Mouse (Mus musculus) hindbrain, embryonic 10.5 days (tissue): ENCODE measurements around the gene Elavl4. TPM values are rescaled to one million over a fixed set of nuclear protein-coding genes. Genes with fewer than 3 reads are reported as not detected.

ENCODE experiments used
- DNase-seq: peaks from one replicate; pipeline ENCODE4 v3.0.0-alpha.2; 2017; ENCODE audit warnings: low spot score
- H3K27ac ChIP-seq: fragments of 300-500 bp; sonication (generic); 2 replicates; pipeline ENCODE4 v1.5.1; 2016; ENCODE audit warnings: mild to moderate bottlenecking, moderate library complexity
- H3K27me3 ChIP-seq: fragments of 300-500 bp; sonication (generic); 2 replicates; pipeline ENCODE4 v1.6.1; 2016; ENCODE audit warnings: mild to moderate bottlenecking; ENCODE audit not compliant: poor library complexity, insufficient read depth, severe bottlenecking
- H3K36me3 ChIP-seq: fragments of 300-500 bp; sonication (generic); 2 replicates; pipeline ENCODE4 v1.6.1; 2016; ENCODE audit warnings: mild to moderate bottlenecking, moderate library complexity
- H3K4me1 ChIP-seq: fragments of 300-500 bp; sonication (generic); replicated peaks from 2 replicates; pipeline ENCODE4 v1.6.1; 2016; ENCODE audit warnings: mild to moderate bottlenecking
- H3K4me3 ChIP-seq: fragments of 300-500 bp; sonication (generic); 2 replicates; pipeline ENCODE4 v1.5.1; 2016; ENCODE audit warnings: mild to moderate bottlenecking, moderate library complexity
- H3K9me3 ChIP-seq: fragments of 300-500 bp; sonication (generic); 2 replicates; pipeline ENCODE4 v1.6.1; 2016; ENCODE audit warnings: mild to moderate bottlenecking, moderate library complexity
- WGBS: fragments of 180-500 bp; shearing (Covaris S2); methylation state at CpG from one replicate; pipeline ENCODE4 v1.1.7; 2016; 5-methylcytosine and 5-hydroxymethylcytosine counted together
- polyA plus RNA-seq: library from polyadenylated mRNA; unstranded; fragments of >200 nt; fragmentation: Nextera tagmentation; extraction: Ambion mirVana; gene quantifications from 2 replicates; pipeline ENCODE4 v1.2.1, GENCODE M21; 2016

Elavl4 gene
- polyA plus RNA-seq, 1 experiment from 2014 or later: 220 TPM

DNA sequence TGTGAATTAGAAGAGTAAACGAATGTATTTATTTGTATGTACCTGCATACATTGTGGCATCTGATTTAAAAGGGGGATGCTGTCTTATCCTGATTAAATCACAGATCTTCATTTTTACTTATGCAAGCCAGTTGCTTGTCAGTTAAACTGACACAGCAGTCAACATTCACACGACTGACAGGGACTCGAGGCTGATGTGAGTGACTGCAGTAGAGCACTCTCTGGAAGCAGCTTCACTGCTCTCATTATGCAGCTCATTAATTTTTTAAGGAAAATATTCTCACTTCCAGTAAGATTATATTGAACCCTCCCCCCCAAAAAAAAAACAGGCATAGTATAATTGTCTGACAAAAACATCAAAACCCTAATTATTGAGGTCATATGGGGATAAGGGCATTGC lies 101.7 kb downstream of the Elavl4 start:
- 0 out of 2 replicates have a peak, but pooled peaks cover 2% of the 10 kb centered on the region for H3K4me1 ChIP-seq
- no peak overlapping the region for H3K4me3 ChIP-seq
- no peaks in the 10 kb centered on the region for H3K9me3 ChIP-seq
- WGBS: 74% methylated on average over 3 of the region's 3 CpGs
- H3K27ac ChIP-seq: no peak overlapping the region
- no peaks in the 10 kb centered on the region for H3K27me3 ChIP-seq
- DNase-seq: no peak
- H3K36me3 ChIP-seq: peaks cover 74% of the 10 kb centered on the region

DNA sequence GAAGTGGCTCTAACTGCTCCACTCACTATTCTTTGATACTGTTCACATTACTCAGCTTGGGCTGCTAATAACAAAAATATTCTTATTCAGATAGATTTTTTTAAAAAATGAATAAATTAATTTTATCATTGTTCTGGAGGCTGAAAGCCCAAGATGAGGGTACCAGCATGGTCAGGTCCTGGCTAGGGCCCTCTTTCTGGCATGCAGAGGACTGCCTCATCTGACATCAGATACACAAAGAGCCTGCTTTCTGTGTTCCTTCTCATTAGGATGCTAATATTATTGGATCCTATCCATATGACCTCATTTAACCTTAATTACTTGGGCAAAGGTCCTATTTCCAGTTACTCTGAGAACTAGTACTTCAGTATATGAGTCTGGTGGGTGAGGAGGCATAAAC lies 108.8 kb downstream of the Elavl4 start:
- no peak overlapping the region for H3K27ac ChIP-seq
- no peaks in the 10 kb centered on the region for H3K4me1 ChIP-seq
- H3K9me3 ChIP-seq: no peaks in the 10 kb centered on the region
- H3K4me3 ChIP-seq: no peak overlapping the region
- H3K27me3 ChIP-seq: no peaks in the 10 kb centered on the region
- no peak for DNase-seq
- H3K36me3 ChIP-seq: peaks cover 89% of the 10 kb centered on the region

DNA sequence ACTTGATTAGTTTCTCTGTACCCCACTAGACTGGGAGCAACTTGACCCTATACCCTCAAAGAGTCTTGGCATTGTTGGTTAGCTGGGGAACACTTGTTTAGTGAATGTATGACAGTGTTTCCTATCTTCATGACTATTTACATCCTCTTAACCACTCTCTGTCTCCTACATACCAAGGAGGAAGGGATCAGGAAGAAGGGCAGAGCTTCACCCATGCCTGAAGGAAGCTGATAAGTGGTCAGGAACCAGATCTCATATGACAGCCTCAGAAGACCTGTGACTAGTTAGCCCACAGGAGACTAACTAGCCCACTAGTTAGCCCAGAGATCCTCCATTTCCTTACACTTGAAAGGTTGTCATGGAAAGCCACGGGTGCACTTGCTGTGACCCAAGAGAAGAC lies 117.2 kb downstream of the Elavl4 start:
- H3K27ac ChIP-seq: no peak overlapping the region
- 78% methylated on average over 1 of the region's 1 CpGs for WGBS
- no peak for DNase-seq
- peaks cover 79% of the 10 kb centered on the region for H3K36me3 ChIP-seq
- H3K27me3 ChIP-seq: no peaks in the 10 kb centered on the region
- H3K9me3 ChIP-seq: no peaks in the 10 kb centered on the region
- H3K4me1 ChIP-seq: no peaks in the 10 kb centered on the region
- no peak overlapping the region for H3K4me3 ChIP-seq

DNA sequence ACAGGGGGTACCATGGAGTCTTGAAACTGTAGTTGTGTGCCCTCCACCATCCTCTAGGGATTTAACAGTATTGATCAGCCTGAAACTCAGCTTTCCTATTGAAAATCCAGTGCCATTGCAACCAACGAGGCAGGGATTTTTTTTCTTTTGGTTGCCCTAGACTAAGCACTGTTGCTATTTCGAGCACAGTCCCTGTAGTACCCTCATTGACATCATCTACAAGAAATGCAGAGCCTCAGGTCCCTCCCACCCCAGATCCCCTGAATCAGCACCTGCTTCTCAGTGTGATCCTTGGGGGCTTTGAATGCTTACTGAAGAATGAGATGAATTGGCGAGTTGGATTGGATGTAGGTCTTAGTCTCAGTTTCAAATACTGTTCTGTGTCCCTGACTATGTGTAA lies 119.4 kb downstream of the Elavl4 start:
- H3K27ac ChIP-seq: no peak overlapping the region
- no peak for DNase-seq
- H3K36me3 ChIP-seq: peaks cover 71% of the 10 kb centered on the region
- H3K27me3 ChIP-seq: no peaks in the 10 kb centered on the region
- H3K4me1 ChIP-seq: 0 out of 2 replicates have a peak, but pooled peaks cover 1% of the 10 kb centered on the region
- no peaks in the 10 kb centered on the region for H3K9me3 ChIP-seq
- no peak overlapping the region for H3K4me3 ChIP-seq
- 86% methylated on average over 3 of the region's 3 CpGs for WGBS

DNA sequence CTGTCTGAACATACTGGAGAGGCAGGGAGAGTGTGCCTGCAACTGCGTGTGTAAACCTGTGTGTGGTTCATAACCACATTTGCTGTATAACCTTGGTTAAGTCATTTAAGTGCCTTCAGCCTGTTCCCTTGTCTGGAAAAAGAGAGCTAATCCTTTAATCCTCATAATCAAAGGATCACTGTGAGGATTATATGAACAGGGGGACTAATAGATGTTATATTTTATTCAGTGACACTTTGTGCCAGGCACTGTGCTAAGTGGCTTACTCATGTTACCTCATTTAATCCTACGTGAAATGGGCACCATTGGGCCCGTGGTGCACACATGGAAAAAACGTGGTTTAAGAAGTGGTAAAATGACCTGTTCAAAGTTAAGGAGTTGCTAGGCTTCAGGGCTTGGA lies 119.9 kb downstream of the Elavl4 start:
- H3K27ac ChIP-seq: no peak overlapping the region
- H3K36me3 ChIP-seq: peaks cover 74% of the 10 kb centered on the region
- H3K4me3 ChIP-seq: no peak overlapping the region
- 90% methylated on average over 4 of the region's 4 CpGs for WGBS
- no peak for DNase-seq
- H3K27me3 ChIP-seq: no peaks in the 10 kb centered on the region
- peaks cover 7% of the 10 kb centered on the region; the same call in 1 of the 2 replicates for H3K4me1 ChIP-seq
- H3K9me3 ChIP-seq: no peaks in the 10 kb centered on the region

DNA sequence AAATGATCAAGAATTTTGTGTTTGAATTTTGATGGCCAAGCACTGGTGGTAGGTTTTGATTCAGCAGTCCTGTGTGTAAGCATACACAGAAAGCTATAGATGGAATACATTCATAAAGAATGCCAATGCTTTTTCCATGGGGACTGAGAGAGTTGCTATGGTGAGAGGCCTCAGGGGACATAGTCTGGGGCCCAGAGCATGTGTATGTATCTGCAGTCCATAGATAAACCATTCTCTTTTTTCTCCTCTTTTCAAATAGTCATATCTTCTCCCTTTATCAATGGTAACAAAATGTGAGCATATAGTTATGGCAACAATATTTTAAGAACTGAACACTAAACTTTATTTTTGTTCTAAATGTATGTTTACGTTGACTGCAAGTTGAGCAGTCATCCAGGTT lies 122.1 kb downstream of the Elavl4 start:
- WGBS: 95% methylated on average over 1 of the region's 1 CpGs
- peaks cover 10% of the 10 kb centered on the region; the same call in 1 of the 2 replicates for H3K4me1 ChIP-seq
- H3K9me3 ChIP-seq: no peaks in the 10 kb centered on the region

DNA sequence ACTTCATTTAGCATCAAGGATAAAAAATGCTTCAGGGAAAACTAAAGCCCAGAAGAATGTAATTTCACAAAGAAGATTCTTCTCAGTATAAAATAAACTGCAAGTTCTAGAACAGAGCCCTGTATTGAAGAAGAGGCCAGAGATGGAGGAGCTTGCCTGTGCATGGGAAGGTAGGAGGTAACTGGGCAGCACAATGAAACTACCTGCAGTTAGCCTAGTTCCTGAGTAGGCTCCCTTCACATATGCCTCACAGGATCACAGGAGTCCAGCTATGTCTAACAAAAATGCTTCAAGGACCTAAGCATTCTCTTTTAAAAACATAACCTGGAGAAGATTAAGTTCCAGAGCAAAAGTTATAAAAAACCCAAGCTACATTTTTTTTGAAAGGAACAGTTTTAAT lies 122.5 kb downstream of the Elavl4 start:
- no peak for DNase-seq
- Histone ChIP-seq H3K27ac (no peak overlapping the region), H3K9me3 (no peaks in the 10 kb centered on the region), H3K36me3 (peaks cover 77% of the 10 kb centered on the region), H3K4me1 (peaks cover 10% of the 10 kb centered on the region; the same call in 1 of the 2 replicates), H3K4me3 (no peak overlapping the region), H3K27me3 (no peaks in the 10 kb centered on the region)

More for the DNA sequence above, 122.1 kb downstream of the Elavl4 start:
- no peak for DNase-seq
- no peaks in the 10 kb centered on the region for H3K27me3 ChIP-seq
- no peak overlapping the region for H3K4me3 ChIP-seq
- H3K36me3 ChIP-seq: peaks cover 77% of the 10 kb centered on the region
- H3K27ac ChIP-seq: no peak overlapping the region

DNA sequence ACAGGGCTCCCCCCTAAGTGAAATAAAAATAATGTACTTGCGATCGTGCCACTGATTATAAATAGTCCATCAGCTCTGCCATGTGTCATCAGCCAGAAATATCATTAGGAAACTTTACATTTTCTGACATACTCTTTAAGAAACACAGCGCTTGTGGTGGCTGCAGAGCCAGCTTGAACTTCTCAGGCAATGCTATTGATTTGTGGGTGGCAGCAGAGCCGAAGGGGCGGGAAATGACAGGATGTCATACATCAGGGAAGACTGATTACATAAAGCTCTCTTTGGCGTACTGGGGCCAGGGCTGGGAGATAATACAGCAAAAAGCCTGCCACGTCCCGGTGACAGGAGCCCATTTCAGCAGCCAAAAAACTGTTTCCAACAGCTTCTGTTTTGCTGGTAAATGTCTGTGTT lies 124.1 kb downstream of the Elavl4 start:
- peaks cover 78% of the 10 kb centered on the region for H3K36me3 ChIP-seq
- DNase-seq: no peak
- WGBS: 77% methylated on average over 8 of the region's 8 CpGs
- H3K4me3 ChIP-seq: no peak overlapping the region
- H3K27ac ChIP-seq: 0 out of 2 replicates have a peak overlapping the region, but pooled peaks have one; percentile 6
- peaks cover 10% of the 10 kb centered on the region; the same call in 1 of the 2 replicates for H3K4me1 ChIP-seq
- H3K9me3 ChIP-seq: no peaks in the 10 kb centered on the region
- H3K27me3 ChIP-seq: no peaks in the 10 kb centered on the region

DNA sequence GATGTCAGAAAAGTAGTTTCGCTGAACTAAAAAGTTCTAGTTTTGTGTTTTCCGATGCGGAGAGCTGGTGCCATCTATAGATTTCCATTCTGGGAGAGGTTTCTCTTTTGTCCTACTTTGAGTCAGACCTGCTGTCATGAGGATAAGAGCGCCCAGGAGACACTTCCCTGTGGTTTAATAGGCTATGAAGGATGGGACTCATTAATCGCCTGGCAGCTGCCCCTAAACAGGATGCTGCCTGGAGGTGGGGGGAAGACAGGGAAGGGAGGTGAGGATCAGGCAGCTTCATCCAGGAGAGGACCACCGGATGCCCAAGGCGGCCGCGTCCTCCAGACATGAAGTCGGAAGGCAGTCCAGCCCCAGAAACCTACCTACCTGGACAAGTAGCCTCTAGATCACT lies 126.2 kb downstream of the Elavl4 start:
- peaks cover 80% of the 10 kb centered on the region for H3K36me3 ChIP-seq
- H3K9me3 ChIP-seq: no peaks in the 10 kb centered on the region
- no peak overlapping the region for H3K27ac ChIP-seq
- no peaks in the 10 kb centered on the region for H3K27me3 ChIP-seq
- peaks cover 10% of the 10 kb centered on the region; the same call in 1 of the 2 replicates for H3K4me1 ChIP-seq
- 85% methylated on average over 10 of the region's 10 CpGs for WGBS
- DNase-seq: no peak
- no peak overlapping the region for H3K4me3 ChIP-seq

DNA sequence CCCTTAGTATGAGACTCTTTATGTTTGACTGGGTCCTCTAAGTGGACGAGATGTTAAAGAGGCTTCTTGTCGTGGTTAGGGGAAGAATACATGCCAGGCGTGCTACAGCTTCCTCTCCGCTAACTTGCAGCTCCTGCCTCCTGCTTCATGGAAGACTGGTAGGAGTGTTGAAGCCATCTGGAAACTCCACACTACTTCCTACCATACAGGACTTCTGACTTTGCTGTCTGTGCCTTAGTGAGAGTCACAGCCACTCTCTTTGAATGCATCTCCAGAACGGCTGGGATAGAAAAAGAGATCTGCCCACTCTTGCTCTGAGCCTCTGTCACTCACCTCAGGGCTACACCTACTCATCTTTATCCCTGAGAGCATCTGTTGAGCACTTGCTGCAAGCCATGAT lies 132.9 kb downstream of the Elavl4 start:
- WGBS: 88% methylated on average over 5 of the region's 5 CpGs
- H3K27ac ChIP-seq: no peak overlapping the region
- H3K36me3 ChIP-seq: peaks cover 81% of the 10 kb centered on the region
- no peak overlapping the region for H3K4me3 ChIP-seq
- no peaks in the 10 kb centered on the region for H3K9me3 ChIP-seq
- peaks cover 10% of the 10 kb centered on the region for H3K4me1 ChIP-seq
- peak; percentile 1 for DNase-seq
- no peaks in the 10 kb centered on the region for H3K27me3 ChIP-seq

DNA sequence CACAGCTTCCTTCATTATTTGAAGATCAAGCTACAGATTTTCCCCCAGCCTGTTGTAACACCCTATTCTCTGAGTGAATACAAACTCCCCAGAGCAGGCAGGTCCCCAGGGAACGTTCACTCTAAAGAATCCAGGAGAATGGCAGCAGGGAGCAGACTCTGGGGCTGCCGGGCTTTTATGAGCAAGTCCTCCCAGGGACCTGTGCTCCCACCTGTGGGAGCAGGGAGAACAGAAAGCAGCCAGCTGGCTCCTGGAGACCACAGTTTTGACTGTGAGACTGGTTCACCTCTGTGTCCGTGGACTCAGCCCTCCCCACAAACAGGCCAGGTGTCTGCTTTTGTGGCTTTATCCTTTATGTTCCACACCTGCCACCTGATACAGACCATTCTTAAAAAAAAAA lies 134.2 kb downstream of the Elavl4 start:
- H3K4me1 ChIP-seq: peaks cover 17% of the 10 kb centered on the region
- H3K4me3 ChIP-seq: no peak overlapping the region
- no peak overlapping the region for H3K27ac ChIP-seq
- 53% methylated on average over 3 of the region's 3 CpGs for WGBS
- DNase-seq: no peak
- H3K27me3 ChIP-seq: no peaks in the 10 kb centered on the region
- H3K36me3 ChIP-seq: peaks cover 76% of the 10 kb centered on the region
- H3K9me3 ChIP-seq: no peaks in the 10 kb centered on the region

DNA sequence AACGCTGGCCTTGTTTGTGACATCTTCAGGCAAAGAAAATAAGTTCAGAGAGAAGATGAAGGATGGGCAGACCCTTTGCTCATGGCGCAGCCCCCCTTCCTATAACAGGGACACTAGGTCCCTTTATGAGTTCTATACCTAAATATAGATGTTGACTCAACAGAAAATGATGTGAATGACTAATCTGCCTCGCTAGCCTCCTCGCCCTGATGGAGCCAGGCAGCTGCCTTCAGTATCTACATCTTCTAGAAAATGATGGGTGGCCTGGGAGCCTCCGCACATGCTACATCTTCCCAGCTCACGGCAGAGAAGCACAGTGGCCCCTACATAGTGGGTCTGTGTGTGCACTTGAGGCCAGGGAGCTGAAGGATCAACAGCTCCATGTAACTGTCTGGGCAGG lies 137.2 kb downstream of the Elavl4 start:
- H3K36me3 ChIP-seq: peaks cover 78% of the 10 kb centered on the region
- H3K27ac ChIP-seq: no peak overlapping the region
- WGBS: 91% methylated on average over 6 of the region's 6 CpGs

DNA sequence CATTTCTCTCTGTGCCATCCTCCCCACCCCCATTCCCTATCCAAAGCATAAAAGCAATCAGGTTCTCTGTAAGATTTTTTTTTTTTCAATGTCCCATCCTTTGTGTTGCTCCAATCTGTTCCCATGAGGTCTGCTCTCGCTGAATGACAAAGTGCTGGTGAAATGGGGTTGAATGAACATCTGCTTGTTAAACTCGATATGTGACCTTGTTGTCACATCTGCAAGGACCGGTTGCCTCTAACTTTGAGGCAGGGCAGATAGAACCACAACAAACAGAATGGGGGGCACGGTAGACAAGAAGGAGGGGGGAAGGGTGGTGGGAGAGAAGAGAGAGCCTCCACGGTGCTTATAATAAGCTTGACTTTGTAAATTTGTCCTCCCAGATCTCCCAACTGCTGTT lies 138.0 kb downstream of the Elavl4 start:
- peaks cover 74% of the 10 kb centered on the region for H3K36me3 ChIP-seq

More for the DNA sequence above, 137.2 kb downstream of the Elavl4 start:
- DNase-seq: no peak
- H3K27me3 ChIP-seq: no peaks in the 10 kb centered on the region
- H3K9me3 ChIP-seq: no peaks in the 10 kb centered on the region
- H3K4me1 ChIP-seq: peaks cover 29% of the 10 kb centered on the region
- H3K4me3 ChIP-seq: no peak overlapping the region

DNA sequence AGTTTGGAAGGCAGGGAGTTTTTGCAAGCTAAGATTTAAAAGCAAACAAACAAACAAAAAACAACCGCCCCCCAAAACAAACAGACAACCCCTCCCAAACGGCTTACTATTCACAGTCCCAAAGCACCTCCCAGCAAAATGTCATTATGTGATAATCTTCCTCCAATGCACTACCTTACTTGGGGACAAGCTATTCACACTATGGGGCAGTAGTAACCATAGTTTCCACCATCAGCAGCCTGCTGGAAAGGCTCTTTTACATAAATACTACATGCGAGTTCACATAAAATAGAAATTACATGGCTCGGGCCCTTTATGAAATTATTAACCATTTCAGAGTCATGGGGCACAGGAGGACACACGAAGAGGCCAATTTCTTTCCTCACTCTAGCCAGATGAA lies 141.5 kb downstream of the Elavl4 start:
- no peaks in the 10 kb centered on the region for H3K9me3 ChIP-seq
- no peaks in the 10 kb centered on the region for H3K27me3 ChIP-seq
- no peak overlapping the region for H3K4me3 ChIP-seq
- peaks cover 66% of the 10 kb centered on the region for H3K36me3 ChIP-seq
- H3K27ac ChIP-seq: no peak overlapping the region
- no peak for DNase-seq
- H3K4me1 ChIP-seq: peaks cover 29% of the 10 kb centered on the region
- WGBS: 85% methylated on average over 5 of the region's 5 CpGs

More for the DNA sequence above, 138.0 kb downstream of the Elavl4 start:
- no peak overlapping the region for H3K27ac ChIP-seq
- H3K4me3 ChIP-seq: no peak overlapping the region
- peaks cover 29% of the 10 kb centered on the region for H3K4me1 ChIP-seq
- 41% methylated on average over 5 of the region's 5 CpGs for WGBS
- H3K27me3 ChIP-seq: no peaks in the 10 kb centered on the region
- peak; percentile 3 for DNase-seq
- H3K9me3 ChIP-seq: no peaks in the 10 kb centered on the region
